ENCODE assay signal across 8 mouse cellular contexts in genomic region chr11:109361631-109362462, GRCm38 (mm10). TPM values are rescaled to one million over a fixed set of nuclear protein-coding genes. Genes with fewer than 3 reads are reported as not detected.
DNase-seq lines count a peak whose midpoint lies in the region; ATAC-seq and TF ChIP-seq lines count a peak whose summit lies in the region.

No protein-coding gene starts in this region.

- peak overlapping the region; percentile 53 for H3K4me2 ChIP-seq in embryonic facial prominence, embryonic 11.5 days (ENCODE audit: low read depth, low read length)
- H3K4me2 ChIP-seq in heart, embryonic 15.5 days: peak overlapping the region; percentile 80
- peak overlapping the region; percentile 77 for H3K4me2 ChIP-seq in midbrain, embryonic 12.5 days (replicated peaks)

- TF ChIP-seq CTCF in E14TG2a.4 (conservative IDR thresholded peaks at IDR 0.05; ENCODE audit: low read length): no peak

- H3K36me3 ChIP-seq in E14TG2a.4 (ENCODE audit: insufficient read depth, low read length): peaks cover 26% of the 10 kb centered on the region
- no peaks in the 10 kb centered on the region for H3K36me3 ChIP-seq in embryonic facial prominence, embryonic 11.5 days (replicated peaks; ENCODE audit: control insufficient read depth, insufficient read depth, low read depth, low read length)
- H3K36me3 ChIP-seq in heart, embryonic 15.5 days: peaks cover 4% of the 10 kb centered on the region; the same call in 1 of the 2 replicates
- H3K36me3 ChIP-seq in midbrain, embryonic 12.5 days: peaks cover 15% of the 10 kb centered on the region

- peak; percentile 53; the same call in 1 of the 2 replicates for ATAC-seq in embryonic facial prominence, embryonic 11.5 days (replicated peaks; ENCODE audit: insufficient number of reproducible peaks, low FRiP score, low TSS enrichment, low read depth)
- peak; percentile 2; the same call in 1 of the 2 replicates for ATAC-seq in heart, embryonic 15.5 days (replicated peaks; ENCODE audit: insufficient number of reproducible peaks, insufficient read depth, low FRiP score, low read depth)
- no peak for ATAC-seq in midbrain, embryonic 12.5 days (ENCODE audit: low FRiP score, low read depth)

- WGBS in embryonic facial prominence, embryonic 11.5 days: 6% methylated on average over 27 of the region's 27 CpGs
- 3% methylated on average over 27 of the region's 27 CpGs for WGBS in heart, embryonic 15.5 days
- 6% methylated on average over 27 of the region's 27 CpGs for WGBS in midbrain, embryonic 12.5 days

- peaks cover 80% of the 10 kb centered on the region for H3K4me1 ChIP-seq in E14TG2a.4 (replicated peaks; ENCODE audit: low read depth, low read length)
- no peaks in the 10 kb centered on the region for H3K4me1 ChIP-seq in embryonic facial prominence, embryonic 11.5 days (ENCODE audit: control insufficient read depth, insufficient read depth, low read length)
- peaks cover 56% of the 10 kb centered on the region for H3K4me1 ChIP-seq in heart, embryonic 15.5 days (replicated peaks)
- H3K4me1 ChIP-seq in midbrain, embryonic 12.5 days: peaks cover 54% of the 10 kb centered on the region

- peak; percentile 64 for DNase-seq in 3T3-L1 (ENCODE audit: low read depth, low spot score)
- peak; percentile 35 for DNase-seq in embryonic facial prominence, embryonic 11.5 days (ENCODE audit: low spot score)
- peak; percentile 32 to 60 for DNase-seq in kidney, postnatal 25 days
- peak; percentile 41 for DNase-seq in thymus, postnatal 4 days
- no peak for DNase-seq in ovary, adult 18-20 months (ENCODE audit: low spot score)

- no peak overlapping the region for H3K27ac ChIP-seq in embryonic facial prominence, embryonic 11.5 days (replicated peaks; ENCODE audit: low read depth, low read length)
- peak overlapping the region; percentile 97 for H3K27ac ChIP-seq in heart, embryonic 15.5 days
- peak overlapping the region; percentile 97 for H3K27ac ChIP-seq in midbrain, embryonic 12.5 days (replicated peaks)

- H3K9me3 ChIP-seq in E14TG2a.4 (ENCODE audit: low read length): no peaks in the 10 kb centered on the region
- H3K9me3 ChIP-seq in embryonic facial prominence, embryonic 11.5 days (replicated peaks; ENCODE audit: control insufficient read depth, low read length): no peaks in the 10 kb centered on the region
- H3K9me3 ChIP-seq in heart, embryonic 15.5 days (replicated peaks): no peaks in the 10 kb centered on the region
- no peaks in the 10 kb centered on the region for H3K9me3 ChIP-seq in midbrain, embryonic 12.5 days

- no peaks in the 10 kb centered on the region for H3K27me3 ChIP-seq in E14TG2a.4 (ENCODE audit: insufficient read depth, low read length)
- no peaks in the 10 kb centered on the region for H3K27me3 ChIP-seq in embryonic facial prominence, embryonic 11.5 days (ENCODE audit: control insufficient read depth, insufficient read depth, low read length)
- no peaks in the 10 kb centered on the region for H3K27me3 ChIP-seq in heart, embryonic 15.5 days
- peaks cover 18% of the 10 kb centered on the region for H3K27me3 ChIP-seq in midbrain, embryonic 12.5 days

- peak overlapping the region; percentile 85 for H3K4me3 ChIP-seq in E14TG2a.4 (replicated peaks; ENCODE audit: low read length)
- H3K4me3 ChIP-seq in embryonic facial prominence, embryonic 11.5 days (ENCODE audit: low read depth, low read length): peak overlapping the region; percentile 89
- H3K4me3 ChIP-seq in heart, embryonic 15.5 days: peak overlapping the region; percentile 93
- H3K4me3 ChIP-seq in midbrain, embryonic 12.5 days: peak overlapping the region; percentile 86

- H3K9ac ChIP-seq in embryonic facial prominence, embryonic 11.5 days (replicated peaks; ENCODE audit: low read length): peak overlapping the region; percentile 58
- H3K9ac ChIP-seq in heart, embryonic 15.5 days: peak overlapping the region; percentile 80
- H3K9ac ChIP-seq in midbrain, embryonic 12.5 days (replicated peaks): peak overlapping the region; percentile 90

RNA-seq across cellular contexts. Expression of gene Gna13, which starts 0.8 kb away (rescaled TPM):
- 20.8 and 20.9 TPM in 2 replicates for polyA plus RNA-seq in embryonic facial prominence, embryonic 11.5 days (2014; fragmentation: Nextera tagmentation; extraction: Ambion mirVana)
- 19.3 and 19.9 TPM in 2 replicates for polyA plus RNA-seq in heart, embryonic 15.5 days (2015; fragmentation: Nextera tagmentation; extraction: Ambion mirVana)
- polyA plus RNA-seq in midbrain, embryonic 12.5 days (2016; fragmentation: Nextera tagmentation; extraction: Ambion mirVana): 18.1 and 20.2 TPM in 2 replicates

RNA-seq across cellular contexts. Expression of gene 9930022D16Rik, which starts 51.9 kb away (rescaled TPM):
- not detected in 2 replicates for polyA plus RNA-seq in embryonic facial prominence, embryonic 11.5 days (2014; fragmentation: Nextera tagmentation; extraction: Ambion mirVana)
- 0.05 TPM in 1 of 2 replicates, not detected in the other for polyA plus RNA-seq in heart, embryonic 15.5 days (2015; fragmentation: Nextera tagmentation; extraction: Ambion mirVana)
- polyA plus RNA-seq in midbrain, embryonic 12.5 days (2016; fragmentation: Nextera tagmentation; extraction: Ambion mirVana): not detected in 2 replicates
